Mouse (Mus musculus) myocyte (in vitro differentiated cells): Measurements from ENCODE around the gene Tmc2. TPM values are rescaled to one million over a fixed set of nuclear protein-coding genes. Genes with fewer than 3 reads are reported as not detected.

Experiments
- H3K27me3 ChIP-seq: one replicate; pipeline ENCODE4 v1.6.1; 2011; ENCODE audit not compliant: control insufficient read depth, insufficient read depth, insufficient read length
- H3K36me3 ChIP-seq: one replicate; pipeline ENCODE4 v1.6.1; 2011; ENCODE audit not compliant: control insufficient read depth, insufficient read depth
- H3K4me2 ChIP-seq: one replicate; pipeline ENCODE4 v1.6.1; 2011; ENCODE audit warnings: low read depth, control low read depth
- H3K4me3 ChIP-seq: one replicate; pipeline ENCODE4 v1.5.1; 2011; ENCODE audit warnings: mild to moderate bottlenecking, control low read depth, moderate library complexity
- H3K79me2 ChIP-seq: one replicate; pipeline ENCODE4 v1.6.1; 2011; ENCODE audit not compliant: control insufficient read depth, insufficient read depth
- H3ac ChIP-seq: one replicate; pipeline ENCODE4 v1.6.1; 2011; ENCODE audit not compliant: control insufficient read depth, insufficient read length
- CEBPB ChIP-seq: IDR thresholded peaks from 2 replicates; pipeline ENCODE4 v1.6.1; 2011; ENCODE audit warnings: mild to moderate bottlenecking, moderate library complexity; ENCODE audit not compliant: poor library complexity, insufficient read depth, severe bottlenecking
- E2F4 ChIP-seq: IDR thresholded peaks from one replicate; pipeline ENCODE4 v1.6.1; 2011; ENCODE audit warnings: mild to moderate bottlenecking, control low read depth, moderate library complexity; ENCODE audit not compliant: insufficient read depth
- MAX ChIP-seq: IDR thresholded peaks from one replicate; pipeline ENCODE4 v1.6.1; 2011; ENCODE audit warnings: low read depth, mild to moderate bottlenecking, control low read depth
- MYOD1 ChIP-seq, 3 experiments: IDR thresholded peaks; one replicate each; pipeline ENCODE4 v1.6.1; 2011; ENCODE audit warnings: control low read depth in 2 of 3, low read depth in 2 of 3, mild to moderate bottlenecking in 2 of 3, moderate library complexity in 1 of 3; ENCODE audit not compliant: insufficient read length in 2 of 3, control insufficient read depth in 1 of 3
- MYOG ChIP-seq, 3 experiments: IDR thresholded peaks; one replicate each; pipeline ENCODE4 v1.6.1; 2011; ENCODE audit warnings: control low read depth in 2 of 3, low read depth in 2 of 3, mild to moderate bottlenecking in 2 of 3; ENCODE audit not compliant: insufficient read length in 2 of 3, control insufficient read depth in 1 of 3, insufficient read depth in 1 of 3
- POLR2A ChIP-seq: IDR thresholded peaks from one replicate; pipeline ENCODE4 v1.6.1; 2011; ENCODE audit warnings: low read depth, mild to moderate bottlenecking, control low read depth, moderate library complexity; ENCODE audit not compliant: insufficient read length
- POLR2AphosphoS2 ChIP-seq: IDR thresholded peaks from one replicate; pipeline ENCODE4 v1.6.1; 2011; ENCODE audit warnings: low read depth, control low read depth; ENCODE audit not compliant: insufficient read length
- REST ChIP-seq: IDR thresholded peaks from one replicate; pipeline ENCODE4 v1.6.1; 2011; ENCODE audit warnings: mild to moderate bottlenecking, control low read depth, moderate library complexity; ENCODE audit not compliant: insufficient read depth, insufficient read length
- SRF ChIP-seq: IDR thresholded peaks from one replicate; pipeline ENCODE4 v1.6.1; 2011; ENCODE audit warnings: low read depth; ENCODE audit not compliant: control insufficient read depth, insufficient read length
- TCF12 ChIP-seq: IDR thresholded peaks from one replicate; pipeline ENCODE4 v1.6.1; 2011; ENCODE audit warnings: mild to moderate bottlenecking, control low read depth; ENCODE audit not compliant: poor library complexity, insufficient read depth, severe bottlenecking
- TCF3 ChIP-seq: IDR thresholded peaks from one replicate; pipeline ENCODE4 v1.6.1; 2011; ENCODE audit warnings: low read depth, control low read depth; ENCODE audit not compliant: insufficient read length
- USF1 ChIP-seq: IDR thresholded peaks from one replicate; pipeline ENCODE4 v1.6.1; 2011; ENCODE audit warnings: low read depth, mild to moderate bottlenecking, control low read depth, moderate library complexity
- polyA plus RNA-seq: library from polyadenylated mRNA; unstranded; fragments of >200 nt; fragmentation: generic; extraction: Trizol; gene quantifications from one replicate; pipeline ENCODE4 v1.2.1, GENCODE M21; 2012; ENCODE audit warnings: missing spikeins

The Tmc2 gene
- polyA plus RNA-seq, 1 experiment, result not detected

DNA sequence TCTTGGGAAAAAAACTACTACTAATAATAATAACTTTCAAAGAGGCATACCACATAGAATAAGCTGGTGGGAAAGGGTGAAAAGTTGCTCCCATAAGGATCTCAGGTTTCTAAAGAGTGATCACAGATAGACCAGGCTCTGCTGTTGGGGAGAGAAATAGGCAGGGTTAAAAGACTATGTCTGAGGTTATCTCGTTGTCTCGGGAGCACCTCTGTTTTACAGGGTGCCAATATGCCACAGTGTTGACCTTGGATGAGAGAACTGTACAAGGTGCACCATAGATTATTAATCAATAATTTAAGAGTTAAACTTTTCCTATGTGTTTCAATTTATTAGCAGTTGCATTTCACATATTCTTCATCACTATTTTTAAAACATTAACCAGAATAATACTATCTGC, 66.9 kb downstream of the Tmc2 start:
- Histone ChIP-seq H3ac (no peak overlapping the region), H3K79me2 (no peaks in the 10 kb centered on the region), H3K27me3 (peaks cover 16% of the 10 kb centered on the region), H3K4me2 (no peak overlapping the region), H3K36me3 (no peaks in the 10 kb centered on the region), H3K4me3 (no peak overlapping the region)
- TF ChIP-seq MYOG (IDR thresholded peaks at IDR 0.05; ENCODE audit: control insufficient read depth in 1 of 3, insufficient read depth in 1 of 3, insufficient read length in 2 of 3, low read depth in 2 of 3) (no peak), E2F4 (no peak), SRF (no peak), USF1 (no peak), TCF3 (no peak), MAX (no peak), MYOD1 (IDR thresholded peaks at IDR 0.05; ENCODE audit: control insufficient read depth in 1 of 3, insufficient read length in 2 of 3, low read depth in 2 of 3) (no peak), POLR2A (no peak), TCF12 (no peak), POLR2AphosphoS2 (no peak), REST (no peak), CEBPB (no peak)

DNA sequence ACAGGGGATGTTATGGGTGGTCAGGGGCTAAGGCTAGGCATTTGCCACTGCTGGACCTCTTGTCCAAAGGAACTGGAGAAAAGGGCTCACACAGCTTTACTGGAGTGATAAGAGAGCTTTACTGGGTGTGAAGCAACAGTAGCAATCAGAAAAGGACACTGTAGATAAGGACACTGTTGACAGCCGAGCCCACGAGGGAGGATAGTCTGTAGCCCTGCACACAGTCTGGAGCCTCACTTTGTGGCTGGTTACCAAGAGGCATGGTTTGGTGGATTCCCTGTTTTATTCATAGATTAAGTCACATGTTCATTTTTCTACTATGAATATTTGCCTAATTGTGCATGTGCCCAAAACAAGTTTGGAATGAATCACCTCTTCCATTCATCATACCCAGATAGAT, 67.4 kb downstream of the Tmc2 start:
- Histone ChIP-seq H3K4me3 (no peak overlapping the region), H3K4me2 (no peak overlapping the region), H3K36me3 (no peaks in the 10 kb centered on the region), H3ac (no peak overlapping the region), H3K27me3 (peaks cover 16% of the 10 kb centered on the region), H3K79me2 (no peaks in the 10 kb centered on the region)
- no peak for TF ChIP-seq POLR2AphosphoS2

GRCm38 (mm10) chr2:130265520-130265919, 70.5 kb downstream of the Tmc2 start:
- Histone ChIP-seq H3K79me2 (no peaks in the 10 kb centered on the region), H3K4me2 (no peak overlapping the region), H3K4me3 (no peak overlapping the region), H3K36me3 (no peaks in the 10 kb centered on the region), H3K27me3 (peaks cover 26% of the 10 kb centered on the region), H3ac (no peak overlapping the region)
- TF ChIP-seq POLR2AphosphoS2 (no peak), MYOD1 (IDR thresholded peaks at IDR 0.05; ENCODE audit: control insufficient read depth in 1 of 3, insufficient read length in 2 of 3, low read depth in 2 of 3) (no peak)

GRCm38 (mm10) chr2:130268074-130268473, 73.1 kb downstream of the Tmc2 start:
- H3K4me3 ChIP-seq, result no peak overlapping the region
- no peak overlapping the region for H3K4me2 ChIP-seq
- peaks cover 19% of the 10 kb centered on the region for H3K27me3 ChIP-seq
- no peaks in the 10 kb centered on the region for H3K79me2 ChIP-seq
- no peak for TF ChIP-seq REST
- no peak for TF ChIP-seq CEBPB
- no peak for TF ChIP-seq MYOD1 (IDR thresholded peaks at IDR 0.05; ENCODE audit: control insufficient read depth in 1 of 3, insufficient read length in 2 of 3, low read depth in 2 of 3)
- TF ChIP-seq E2F4, result no peak
- no peak for TF ChIP-seq TCF3
- TF ChIP-seq MYOG (IDR thresholded peaks at IDR 0.05; ENCODE audit: control insufficient read depth in 1 of 3, insufficient read depth in 1 of 3, insufficient read length in 2 of 3, low read depth in 2 of 3), result no peak
- no peak for TF ChIP-seq TCF12
- TF ChIP-seq POLR2AphosphoS2, result no peak
- no peak for TF ChIP-seq MAX
- no peak for TF ChIP-seq USF1
- TF ChIP-seq POLR2A, result no peak
- no peak overlapping the region for H3ac ChIP-seq
- H3K36me3 ChIP-seq, result no peaks in the 10 kb centered on the region

DNA sequence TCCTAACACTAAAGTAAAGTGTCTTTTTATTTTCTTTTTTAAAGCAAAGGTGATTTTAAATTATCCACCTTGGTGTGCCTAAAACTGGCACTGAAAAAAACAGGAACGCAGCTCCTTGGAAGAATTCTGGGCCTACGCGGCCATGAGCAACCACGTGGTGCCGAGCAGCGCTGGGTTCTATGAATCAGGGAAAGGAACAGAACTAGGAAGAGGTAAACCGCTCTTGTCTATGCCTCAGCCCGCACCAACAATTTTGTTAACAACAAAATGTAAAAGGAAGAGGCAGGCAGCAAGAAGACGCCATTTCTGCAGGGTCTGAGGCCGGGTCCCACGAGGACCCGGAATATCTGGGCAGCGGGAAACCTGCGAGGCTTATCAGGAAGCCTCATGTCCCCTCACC, 78.7 kb downstream of the Tmc2 start:
- H3K4me3 ChIP-seq, result peak overlapping the region; percentile 98
- H3K36me3 ChIP-seq, result peaks cover 21% of the 10 kb centered on the region
- peak overlapping the region; percentile 71 for H3ac ChIP-seq
- no peak for TF ChIP-seq POLR2A
- TF ChIP-seq CEBPB, result no peak
- TF ChIP-seq MYOD1 (IDR thresholded peaks at IDR 0.05; ENCODE audit: control insufficient read depth in 1 of 3, insufficient read length in 2 of 3, low read depth in 2 of 3), result no peak
- peak; percentile 78 for TF ChIP-seq USF1
- no peak for TF ChIP-seq TCF12
- peak; percentile 21 for TF ChIP-seq MAX
- no peak for TF ChIP-seq E2F4
- no peak for TF ChIP-seq POLR2AphosphoS2
- no peak for TF ChIP-seq MYOG (IDR thresholded peaks at IDR 0.05; ENCODE audit: control insufficient read depth in 1 of 3, insufficient read depth in 1 of 3, insufficient read length in 2 of 3, low read depth in 2 of 3)
- no peak for TF ChIP-seq SRF
- H3K79me2 ChIP-seq, result peaks cover 37% of the 10 kb centered on the region
- H3K27me3 ChIP-seq, result peaks cover under 1% of the 10 kb centered on the region
- peak overlapping the region; percentile 87 for H3K4me2 ChIP-seq
